Mouse (Mus musculus): ENCODE data around the gene a.

The a gene

DNA sequence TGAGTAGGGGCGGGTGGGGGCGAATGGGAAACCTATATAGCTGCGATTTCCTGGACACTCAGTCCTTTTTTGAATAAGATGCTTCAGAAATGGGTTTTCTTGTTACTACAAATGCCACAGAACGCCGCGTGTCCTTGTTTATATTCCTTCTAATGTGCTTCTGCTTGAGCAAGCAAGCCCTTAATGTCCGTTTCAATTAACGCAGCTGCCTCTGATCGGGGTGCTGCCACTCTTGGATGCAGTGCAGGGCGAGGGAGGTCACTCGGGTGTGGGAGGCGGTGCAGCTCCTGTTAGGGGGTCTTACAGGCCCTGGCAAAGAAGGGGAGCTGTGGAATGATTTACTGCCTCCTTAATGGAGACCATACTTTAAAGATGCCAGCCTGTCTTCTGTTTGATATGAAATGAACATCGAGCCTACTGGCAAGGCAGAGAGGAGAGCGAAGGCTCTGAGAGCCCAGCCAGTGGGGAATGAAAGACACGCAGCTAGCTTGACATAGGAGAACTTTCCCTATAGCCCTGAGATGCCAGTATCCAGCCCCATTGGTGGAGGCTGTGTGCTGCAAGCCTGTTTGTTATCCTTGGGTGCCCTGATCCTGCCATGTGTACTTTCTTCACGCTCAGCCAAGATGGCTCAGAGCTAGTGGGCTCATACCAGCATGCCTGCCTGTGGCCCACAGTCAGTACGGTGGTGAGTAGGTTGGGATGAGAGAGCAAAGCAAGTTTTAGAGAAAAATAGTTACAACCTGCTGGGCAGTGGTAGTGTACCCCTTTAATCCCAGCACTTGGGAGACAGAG, 8.1 kb upstream of the a start:
- in situ Hi-C loops (cut with MboI; ENCODE audit: low sequenced_read_pairs) = no loop called here

DNA sequence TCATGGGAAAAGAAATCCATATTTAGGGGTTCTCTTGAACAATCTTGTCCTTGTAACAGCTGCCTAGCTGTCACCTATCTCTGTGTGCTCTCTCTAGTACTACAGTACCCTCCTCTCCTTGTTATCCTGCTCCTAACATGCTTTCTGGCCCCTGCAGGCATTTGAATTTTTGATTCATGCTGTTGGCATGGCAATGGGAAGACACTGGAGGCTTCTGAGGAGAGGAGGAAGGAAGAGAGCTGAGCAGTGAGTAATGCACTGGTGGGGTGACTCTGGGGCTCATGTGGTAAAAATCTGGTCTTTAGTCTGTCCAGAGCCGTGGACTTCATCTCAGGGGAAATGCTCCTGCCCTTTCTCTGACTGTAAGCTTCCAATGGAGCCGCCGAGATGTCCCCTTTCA, 5.9 kb upstream of the a start:
- in situ Hi-C loops (cut with MboI; ENCODE audit: low sequenced_read_pairs) = no loop called here

- in situ Hi-C loops (cut with MboI; ENCODE audit: low sequenced_read_pairs) = no loop called here
Observed at GRCm38 (mm10) chr2:154786187-154786586, 5.0 kb upstream of the a start.

- in situ Hi-C loops (cut with MboI; ENCODE audit: low sequenced_read_pairs) = no loop called here
Observed at GRCm38 (mm10) chr2:154786776-154787175, 4.4 kb upstream of the a start.

GRCm38 (mm10) chr2:154789381-154789780, 1.8 kb upstream of the a start:
- in situ Hi-C loops (cut with MboI; ENCODE audit: low sequenced_read_pairs) = no loop called here

DNA sequence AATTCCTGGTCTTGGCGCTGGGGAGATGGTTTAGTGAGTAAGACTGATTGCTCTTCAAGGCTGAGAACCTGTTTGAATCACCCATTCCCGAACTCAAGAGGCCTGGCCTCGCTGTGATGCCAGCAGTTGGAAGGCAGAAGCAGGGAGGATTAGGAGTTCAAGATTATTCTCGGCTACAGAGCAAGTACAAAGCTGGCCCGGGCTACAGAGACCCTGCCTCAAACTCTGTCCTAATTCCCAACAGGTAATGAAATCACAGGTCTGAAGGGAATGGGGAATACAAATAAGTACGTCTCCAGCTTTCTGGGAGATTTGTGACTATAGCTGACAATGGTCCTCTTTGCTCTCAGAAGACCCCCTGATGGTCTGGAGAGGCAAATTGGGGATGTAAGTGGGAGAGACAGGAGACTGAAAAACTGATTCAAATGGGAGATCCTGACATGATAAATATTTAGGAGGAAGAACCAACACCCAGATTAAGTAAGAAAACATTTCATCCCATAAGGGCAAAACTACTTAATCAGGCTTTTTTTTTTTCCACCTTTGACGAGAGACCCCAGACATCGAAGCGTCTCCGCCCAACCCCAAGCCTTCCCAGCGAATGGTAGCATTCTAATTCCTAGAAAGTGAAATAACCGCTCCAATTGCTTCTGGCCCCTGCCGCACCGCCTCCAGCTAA, 1.1 kb upstream of the a start:
- in situ Hi-C loops (cut with MboI; ENCODE audit: low sequenced_read_pairs) = no loop called here

GRCm38 (mm10) chr2:154791661-154792642, 750 bp downstream of the a start:
- in situ Hi-C loops (cut with MboI; ENCODE audit: low sequenced_read_pairs) = no loop called here

DNA sequence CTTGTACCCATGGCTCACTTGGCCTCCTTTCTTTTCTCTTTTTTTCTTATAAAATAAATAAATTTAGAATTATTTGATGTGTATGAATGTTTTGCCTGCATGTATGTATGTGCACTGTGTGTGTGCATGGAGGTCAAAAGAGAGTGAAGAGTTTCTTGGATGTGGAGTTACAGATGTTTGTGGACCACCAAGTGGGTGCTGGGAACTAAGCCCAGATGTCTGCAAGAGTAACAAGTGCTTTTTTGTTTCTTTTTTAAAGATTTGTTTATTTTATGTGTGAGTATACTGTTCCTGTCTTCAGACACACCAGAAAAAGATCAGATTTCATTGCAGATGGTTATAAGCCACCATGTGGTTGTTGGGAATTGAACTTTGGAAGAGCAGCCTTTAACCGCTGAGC, 12.2 kb downstream of the a start:
- in situ Hi-C loops (cut with MboI; ENCODE audit: low sequenced_read_pairs) = no loop called here

DNA sequence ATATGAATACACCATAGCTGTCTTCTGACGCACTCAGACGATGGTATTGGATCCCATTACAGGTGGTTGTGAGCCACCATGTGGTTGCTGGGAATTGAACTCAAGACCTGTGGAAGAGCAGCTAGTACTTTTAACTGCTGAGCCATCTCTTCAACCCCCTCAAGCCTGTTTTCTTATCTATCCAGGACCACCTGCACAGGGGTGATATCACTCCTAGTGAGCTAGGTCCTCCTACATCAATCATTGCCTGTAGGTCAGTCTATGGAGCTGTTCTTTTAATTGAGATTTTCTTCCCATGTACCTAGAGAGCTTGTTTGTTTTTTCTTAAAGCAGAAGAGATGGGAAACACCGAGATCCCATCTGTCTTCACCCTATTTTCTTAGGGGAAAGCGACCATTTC, 12.6 kb downstream of the a start:
- in situ Hi-C loops (cut with MboI; ENCODE audit: low sequenced_read_pairs) = no loop called here

- in situ Hi-C loops (cut with MboI; ENCODE audit: low sequenced_read_pairs) = no loop called here
Observed at GRCm38 (mm10) chr2:154807689-154808088, 16.5 kb downstream of the a start.

- in situ Hi-C loops (cut with MboI; ENCODE audit: low sequenced_read_pairs) = no loop called here
Observed at GRCm38 (mm10) chr2:154809107-154809762, 18.0 kb downstream of the a start.

- in situ Hi-C loops (cut with MboI; ENCODE audit: low sequenced_read_pairs) = no loop called here
Observed at GRCm38 (mm10) chr2:154810821-154811220, 19.6 kb downstream of the a start.

GRCm38 (mm10) chr2:154813426-154813825, 22.2 kb downstream of the a start:
- in situ Hi-C loops (cut with MboI; ENCODE audit: low sequenced_read_pairs) = no loop called here

- in situ Hi-C loops (cut with MboI; ENCODE audit: low sequenced_read_pairs) = no loop called here
Observed at GRCm38 (mm10) chr2:154817089-154817488, 25.9 kb downstream of the a start.

DNA sequence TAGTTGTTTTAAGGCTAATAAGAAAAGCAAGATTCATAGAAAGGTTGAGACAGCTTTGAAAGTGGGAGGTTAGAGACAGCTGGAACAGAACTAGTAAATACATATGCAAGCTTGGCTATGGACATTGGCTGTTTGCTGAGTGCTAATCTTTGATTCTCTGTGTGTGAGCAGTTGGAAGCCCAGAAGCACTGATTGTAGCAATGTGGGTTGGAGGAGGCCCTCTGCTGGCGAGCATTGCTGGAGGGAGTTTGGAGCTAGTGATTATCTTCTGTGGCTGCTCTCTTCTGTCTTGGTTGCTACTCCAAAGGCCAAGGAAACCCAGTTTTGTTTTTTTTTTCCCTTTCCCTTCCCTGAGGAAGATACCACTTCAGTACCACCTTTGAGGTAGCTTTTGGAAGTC, 26.6 kb downstream of the a start:
- in situ Hi-C loops (cut with MboI; ENCODE audit: low sequenced_read_pairs) = no loop called here

DNA sequence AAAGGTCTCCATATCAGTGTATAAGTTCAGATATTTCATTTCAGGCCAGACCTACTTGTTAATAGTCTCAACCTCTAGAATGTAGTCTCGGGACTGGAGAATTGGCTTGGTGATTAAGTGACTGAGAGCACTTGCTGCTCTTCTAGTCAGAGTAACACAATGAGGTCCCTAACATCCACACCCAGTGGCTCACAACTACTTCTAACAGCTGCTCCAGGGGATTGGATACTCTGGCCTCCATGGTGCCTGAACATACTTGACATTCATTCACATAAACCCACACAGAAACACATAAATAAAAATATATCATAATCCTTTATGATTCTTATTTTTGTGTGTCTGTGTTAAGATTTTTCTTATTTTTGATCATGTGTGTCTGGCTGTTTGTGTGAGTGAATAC, 27.4 kb downstream of the a start:
- in situ Hi-C loops (cut with MboI; ENCODE audit: low sequenced_read_pairs) = no loop called here

GRCm38 (mm10) chr2:154820346-154820745, 29.1 kb downstream of the a start:
- in situ Hi-C loops (cut with MboI; ENCODE audit: low sequenced_read_pairs) = no loop called here

DNA sequence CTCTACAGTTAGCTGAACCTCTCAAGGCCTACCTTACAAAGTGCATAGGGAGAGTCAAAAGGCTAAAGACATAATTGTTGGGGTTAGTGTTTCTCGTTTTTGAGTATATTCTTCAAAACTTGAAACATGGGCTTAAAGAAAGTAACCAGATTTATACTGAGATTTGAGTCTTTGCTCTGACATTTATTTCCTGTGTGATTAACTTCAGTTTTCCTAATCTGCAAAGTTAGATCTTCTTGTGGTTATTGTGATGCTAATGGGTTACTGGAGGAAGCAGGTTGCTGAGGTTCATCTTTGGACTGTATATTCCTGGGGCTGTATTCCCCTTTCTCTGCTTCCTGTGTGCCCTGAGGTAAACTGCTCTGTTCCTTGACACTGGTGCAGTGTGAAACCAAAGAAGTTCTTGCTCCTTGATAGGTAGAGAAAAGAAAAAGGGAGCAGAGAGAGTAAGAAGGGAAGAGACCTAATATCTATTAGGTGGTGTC, 34.9 kb downstream of the a start:
- in situ Hi-C loops (cut with MboI; ENCODE audit: low sequenced_read_pairs) = no loop called here

GRCm38 (mm10) chr2:154827521-154827920, 36.3 kb downstream of the a start:
- in situ Hi-C loops (cut with MboI; ENCODE audit: low sequenced_read_pairs) = no loop called here

DNA sequence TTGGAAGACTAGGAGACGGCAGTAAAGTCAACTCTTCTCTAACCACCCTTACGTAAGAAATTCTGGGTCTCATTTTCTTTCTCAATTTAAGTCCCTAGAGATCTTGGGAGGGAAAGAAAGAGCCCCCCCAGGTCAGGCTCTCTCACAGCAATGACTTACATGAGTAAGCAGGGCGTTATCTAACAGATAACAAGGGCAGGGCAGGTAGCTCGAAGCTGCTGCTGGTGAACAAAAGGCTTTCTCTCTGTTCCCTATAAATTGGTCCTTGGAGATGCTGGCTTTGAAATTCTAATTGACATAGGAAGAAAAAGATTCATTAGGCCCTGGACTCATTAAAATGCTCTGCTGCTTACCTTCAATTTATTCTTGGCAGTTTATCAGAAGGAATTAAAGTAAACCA, 41.3 kb downstream of the a start:
- in situ Hi-C loops (cut with MboI; ENCODE audit: low sequenced_read_pairs) = no loop called here
